Mouse (Mus musculus): Measurements from ENCODE around the gene Bpifc.

DNA sequence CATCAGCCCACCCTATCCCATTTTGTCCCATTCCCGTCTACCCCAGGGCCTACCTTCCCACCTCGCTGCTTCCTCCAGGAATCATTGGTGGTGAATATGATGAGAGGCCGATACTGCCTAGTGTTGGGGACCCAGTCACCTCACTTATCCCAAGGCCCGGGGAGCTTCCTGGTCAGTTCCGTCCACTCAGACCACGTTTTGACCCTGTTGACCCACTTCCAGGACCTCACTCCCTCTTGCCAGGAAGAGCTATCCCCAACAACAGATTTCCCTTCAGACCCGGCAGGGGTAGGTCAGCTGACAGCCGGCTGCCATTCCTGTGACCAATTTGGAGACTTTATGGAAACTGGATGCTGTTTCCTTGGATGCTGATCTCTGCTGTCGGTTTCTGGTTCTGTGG, 36.1 kb upstream of the Bpifc start:
- TF ChIP-seq REST (IDR thresholded peaks at IDR 0.05; ENCODE audit: insufficient read depth, insufficient read length) (no peak), TCF12 (IDR thresholded peaks at IDR 0.05; ENCODE audit: insufficient read depth, poor library complexity, severe bottlenecking) (no peak), CEBPB (IDR thresholded peaks at IDR 0.05; ENCODE audit: insufficient read depth, poor library complexity, severe bottlenecking) (no peak), POLR2A (IDR thresholded peaks at IDR 0.05; ENCODE audit: insufficient read length, low read depth) (no peak), POLR2AphosphoS2 (IDR thresholded peaks at IDR 0.05; ENCODE audit: insufficient read length, low read depth) (no peak), MYOD1 (IDR thresholded peaks at IDR 0.05; ENCODE audit: control insufficient read depth in 1 of 3, insufficient read length in 2 of 3, low read depth in 2 of 3) (no peak), USF1 (IDR thresholded peaks at IDR 0.05; ENCODE audit: low read depth) (no peak), TCF3 (IDR thresholded peaks at IDR 0.05; ENCODE audit: insufficient read length, low read depth) (no peak), MYOG (IDR thresholded peaks at IDR 0.05; ENCODE audit: control insufficient read depth in 1 of 3, insufficient read depth in 1 of 3, insufficient read length in 2 of 3, low read depth in 2 of 3) (no peak), MAX (IDR thresholded peaks at IDR 0.05; ENCODE audit: low read depth) (no peak)
